ENCODE assay signal across 8 mouse cellular contexts in the genomic region with DNA sequence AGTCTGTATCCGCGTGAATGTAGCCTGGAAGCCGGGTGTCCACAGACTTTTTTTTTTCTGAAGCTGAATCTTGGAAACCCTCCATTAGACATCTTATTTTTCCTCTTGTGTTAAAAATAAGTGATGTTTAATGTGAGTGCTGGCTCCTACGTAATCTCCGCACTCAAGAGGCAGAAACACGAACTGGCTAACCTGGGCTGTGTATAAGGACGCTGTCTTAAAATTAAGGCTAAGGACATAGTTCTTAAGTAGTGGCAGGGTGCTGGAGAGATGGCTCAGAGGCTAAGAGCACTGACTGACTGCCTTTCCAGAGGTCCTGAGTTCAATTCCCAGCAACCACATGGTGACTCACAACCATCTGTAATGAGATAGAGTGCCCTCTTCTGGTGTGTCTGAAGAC. TPM values are rescaled to one million over a fixed set of nuclear protein-coding genes. Genes with fewer than 3 reads are reported as not detected.
DNase-seq lines count a peak whose midpoint lies in the region; ATAC-seq lines count a peak whose summit lies in the region.

No protein-coding gene starts in this region.

- peak; percentile 46; the same call in 1 of the 2 replicates for ATAC-seq in megakaryocyte-erythroid progenitor cell, adult 5-6 weeks (replicated peaks; ENCODE audit: low FRiP score, low TSS enrichment, poor library complexity, severe bottlenecking)

- H3K4me1 ChIP-seq in heart, embryonic 10.5 days, result no peaks in the 10 kb centered on the region
- 0 out of 2 replicates have a peak, but pooled peaks cover 3% of the 10 kb centered on the region for H3K4me1 ChIP-seq in hindbrain, embryonic 10.5 days (replicated peaks)

- WGBS in heart, embryonic 10.5 days, result 14% methylated on average over 7 of the region's 7 CpGs
- 19% methylated on average over 7 of the region's 7 CpGs for WGBS in hindbrain, embryonic 10.5 days

- no peaks in the 10 kb centered on the region for H3K27me3 ChIP-seq in heart, embryonic 10.5 days (ENCODE audit: insufficient read depth, poor library complexity, severe bottlenecking)
- H3K27me3 ChIP-seq in hindbrain, embryonic 10.5 days (ENCODE audit: insufficient read depth, poor library complexity, severe bottlenecking), result no peaks in the 10 kb centered on the region

- peak overlapping the region; percentile 83 for H3K4me3 ChIP-seq in heart, embryonic 10.5 days
- H3K4me3 ChIP-seq in hindbrain, embryonic 10.5 days, result peak overlapping the region; percentile 80

- peaks cover 16% of the 10 kb centered on the region for H3K36me3 ChIP-seq in heart, embryonic 10.5 days
- H3K36me3 ChIP-seq in hindbrain, embryonic 10.5 days, result peaks cover 24% of the 10 kb centered on the region

- H3K9me3 ChIP-seq in heart, embryonic 10.5 days, result no peaks in the 10 kb centered on the region
- no peaks in the 10 kb centered on the region for H3K9me3 ChIP-seq in hindbrain, embryonic 10.5 days

- peak overlapping the region; percentile 90 for H3K27ac ChIP-seq in heart, embryonic 10.5 days
- peak overlapping the region; percentile 90; the same call in 1 of the 2 replicates for H3K27ac ChIP-seq in hindbrain, embryonic 10.5 days

- no peak for DNase-seq in heart, embryonic 10.5 days (ENCODE audit: low spot score)
- DNase-seq in heart, adult 18-20 months, result no peak
- peak; percentile 2 for DNase-seq in thymus, postnatal 14 days
- no peak for DNase-seq in thymus, postnatal 25 days
- DNase-seq in hindbrain, embryonic 10.5 days (ENCODE audit: low spot score), result no peak
- DNase-seq in embryo, embryonic 10.5 days (ENCODE audit: low spot score), result no peak
- DNase-seq in gastrocnemius, postnatal 4 days (ENCODE audit: low spot score in 2 of 2), result no peak

RNA-seq across cellular contexts. Expression of a gene that starts 0.7 kb away (rescaled TPM):
- 69.5 and 75.3 TPM in 2 replicates for polyA plus RNA-seq in heart, embryonic 10.5 days (2016; fragmentation: Nextera tagmentation; extraction: Ambion mirVana)
- 100 to 1,000 TPM in 1 of 2 experiments, 10 to 100 TPM in 1; 92.4 to 161 TPM for total RNA-seq in heart, adult 18-20 months (2021)
- 95.3 and 101 TPM in 2 replicates for polyA plus RNA-seq in hindbrain, embryonic 10.5 days (2016; fragmentation: Nextera tagmentation; extraction: Ambion mirVana)
- 188 and 191 TPM in 2 replicates for total RNA-seq in megakaryocyte-erythroid progenitor cell, adult 5-6 weeks (2014; fragmentation: Nextera tagmentation)
- 261 and 281 TPM in 2 replicates for total RNA-seq in megakaryocyte-erythroid progenitor cell, adult 5-6 weeks (2017)
- total RNA-seq in gastrocnemius, postnatal 4 days (2021), result 100 to 1,000 TPM in 1 of 2 experiments, 10 to 100 TPM in 1; 89.2 to 134 TPM

RNA-seq across cellular contexts. Expression of a gene that starts 21.0 kb away (rescaled TPM):
- 4.6 and 4.9 TPM in 2 replicates for polyA plus RNA-seq in heart, embryonic 10.5 days (2016; fragmentation: Nextera tagmentation; extraction: Ambion mirVana)
- 1 to 10 TPM; 8.5 to 8.8 TPM for total RNA-seq in heart, adult 18-20 months (2021)
- 6.8 and 9.3 TPM in 2 replicates for polyA plus RNA-seq in hindbrain, embryonic 10.5 days (2016; fragmentation: Nextera tagmentation; extraction: Ambion mirVana)
- 8.7 and 11.3 TPM in 2 replicates for total RNA-seq in megakaryocyte-erythroid progenitor cell, adult 5-6 weeks (2014; fragmentation: Nextera tagmentation)
- total RNA-seq in megakaryocyte-erythroid progenitor cell, adult 5-6 weeks (2017), result 10.1 and 12.6 TPM in 2 replicates
- total RNA-seq in gastrocnemius, postnatal 4 days (2021), result 10 to 100 TPM; 10.7 to 10.9 TPM
